Mouse (Mus musculus) MEL (cell line): Measurements from ENCODE around the gene 7530416G11Rik. TPM values are rescaled to one million over a fixed set of nuclear protein-coding genes. Genes with fewer than 3 reads are reported as not detected.

Experiments used
- DNase-seq: peaks from one replicate; pipeline ENCODE4 v3.0.0; 2011; ENCODE audit warnings: low read depth, low spot score
- H3K27ac ChIP-seq: 2 replicates; pipeline ENCODE4 v1.5.1; 2012; ENCODE audit warnings: low read depth, mild to moderate bottlenecking, control low read depth, low read length, moderate library complexity; ENCODE audit not compliant: control insufficient read depth
- H3K27me3 ChIP-seq, 2 experiments: fragments of 150-350 bp in 1 of 2; sonication (generic) in 1 of 2; 2 replicates each; pipeline ENCODE4 v1.6.1; 2012; ENCODE audit warnings: low read length in 2 of 2, mild to moderate bottlenecking in 2 of 2, improper control_type of control experiment in 1 of 2, moderate library complexity in 1 of 2; ENCODE audit not compliant: insufficient read depth in 2 of 2, control insufficient read depth in 1 of 2
- H3K36me3 ChIP-seq, 2 experiments: 2 replicates each; pipeline ENCODE4 v1.6.1; 2012 to 2014; ENCODE audit warnings: low read length in 2 of 2, improper control_type of control experiment in 1 of 2, inconsistent platforms in 1 of 2, mild to moderate bottlenecking in 1 of 2; ENCODE audit not compliant: insufficient read depth in 2 of 2, control insufficient read depth in 1 of 2
- H3K4me1 ChIP-seq, 2 experiments: fragments of 150-350 bp in 1 of 2; sonication (generic) in 1 of 2; 2 replicates each; pipeline ENCODE4 v1.6.1; 2012; ENCODE audit warnings: low read length in 2 of 2, improper control_type of control experiment in 1 of 2, mild to moderate bottlenecking in 1 of 2; ENCODE audit not compliant: insufficient read depth in 2 of 2, control insufficient read depth in 1 of 2
- H3K4me3 ChIP-seq, 2 experiments: fragments of 150-350 bp in 1 of 2; sonication (generic) in 1 of 2; 2 replicates each; pipeline ENCODE4 v1.5.1; 2012; ENCODE audit warnings: low read depth in 2 of 2, low read length in 2 of 2, mild to moderate bottlenecking in 2 of 2, moderate library complexity in 2 of 2, control low read depth in 1 of 2, improper control_type of control experiment in 1 of 2; ENCODE audit not compliant: control insufficient read depth in 1 of 2, insufficient read depth in 1 of 2
- H3K79me2 ChIP-seq: 2 replicates; pipeline ENCODE4 v1.6.1; 2012; ENCODE audit warnings: mild to moderate bottlenecking, low read length, moderate library complexity; ENCODE audit not compliant: control insufficient read depth, poor library complexity, insufficient read depth
- H3K9ac ChIP-seq: 2 replicates; pipeline ENCODE4 v1.6.1; 2012; ENCODE audit warnings: low read depth, mild to moderate bottlenecking, control low read depth, low read length, moderate library complexity; ENCODE audit not compliant: control insufficient read depth, poor library complexity, severe bottlenecking
- H3K9me3 ChIP-seq: fragments of 150-350 bp; sonication (generic); replicated peaks from 2 replicates; pipeline ENCODE4 v1.6.1; 2012; ENCODE audit warnings: mild to moderate bottlenecking, low read length, improper control_type of control experiment, moderate library complexity; ENCODE audit not compliant: insufficient read depth
- BHLHE40 ChIP-seq: IDR thresholded peaks from 2 replicates; pipeline ENCODE4 v1.6.1; 2012; ENCODE audit warnings: low read depth, mild to moderate bottlenecking, inconsistent platforms, low read length, improper control_type of control experiment, borderline replicate concordance
- CHD1 ChIP-seq: IDR thresholded peaks from 2 replicates; pipeline ENCODE4 v1.6.1; 2012; ENCODE audit warnings: low read depth, mild to moderate bottlenecking, inconsistent platforms, low read length, improper control_type of control experiment
- E2F4 ChIP-seq: IDR thresholded peaks from 2 replicates; pipeline ENCODE4 v1.6.1; 2011; ENCODE audit warnings: low read depth, low read length, improper control_type of control experiment, borderline replicate concordance
- ELF1 ChIP-seq: IDR thresholded peaks from 2 replicates; pipeline ENCODE4 v1.6.1; 2014; ENCODE audit warnings: low read depth, mild to moderate bottlenecking, inconsistent platforms, low read length, improper control_type of control experiment, moderate library complexity
- EP300 ChIP-seq, 2 experiments: IDR thresholded peaks; 2 replicates each; pipeline ENCODE4 v1.6.1; 2011; ENCODE audit warnings: improper control_type of control experiment in 2 of 2, low read length in 2 of 2, low read depth in 1 of 2, mild to moderate bottlenecking in 1 of 2
- ETS1 ChIP-seq: IDR thresholded peaks from 2 replicates; pipeline ENCODE4 v1.6.1; 2012; ENCODE audit warnings: low read depth, mild to moderate bottlenecking, inconsistent platforms, low read length, improper control_type of control experiment, moderate library complexity
- MAZ ChIP-seq: IDR thresholded peaks from 2 replicates; pipeline ENCODE4 v1.6.1; 2012; ENCODE audit warnings: low read depth, mild to moderate bottlenecking, inconsistent platforms, low read length, improper control_type of control experiment
- MEF2A ChIP-seq: IDR thresholded peaks from 2 replicates; pipeline ENCODE4 v1.6.1; 2014; ENCODE audit warnings: low read depth, mild to moderate bottlenecking, inconsistent platforms, low read length, improper control_type of control experiment; ENCODE audit not compliant: poor library complexity, insufficient replicate concordance, severe bottlenecking; ENCODE audit errors: extremely low read depth
- MXI1 ChIP-seq: IDR thresholded peaks from 2 replicates; pipeline ENCODE4 v1.6.1; 2011; ENCODE audit warnings: mild to moderate bottlenecking, low read depth, low read length, improper control_type of control experiment
- POLR2AphosphoS2 ChIP-seq: IDR thresholded peaks from 2 replicates; pipeline ENCODE4 v1.6.1; 2011; ENCODE audit warnings: low read length, improper control_type of control experiment
- POLR2AphosphoS5 ChIP-seq: IDR thresholded peaks from 2 replicates; pipeline ENCODE4 v1.6.1; 2012; ENCODE audit warnings: low read depth, borderline replicate concordance, mild to moderate bottlenecking, inconsistent platforms, low read length, moderate library complexity, mixed read lengths
- RAD21 ChIP-seq: IDR thresholded peaks from 2 replicates; pipeline ENCODE4 v1.6.1; 2011; ENCODE audit warnings: mild to moderate bottlenecking, low read depth, low read length, improper control_type of control experiment
- RCOR1 ChIP-seq: IDR thresholded peaks from 2 replicates; pipeline ENCODE4 v1.6.1; 2012; ENCODE audit warnings: low read depth, mild to moderate bottlenecking, inconsistent platforms, low read length, improper control_type of control experiment
- SIN3A ChIP-seq: IDR thresholded peaks from 2 replicates; pipeline ENCODE4 v1.6.1; 2012; ENCODE audit warnings: low read length, improper control_type of control experiment, inconsistent platforms
- TAL1 ChIP-seq: IDR thresholded peaks from 2 replicates; pipeline ENCODE4 v1.6.1; 2012; ENCODE audit warnings: mild to moderate bottlenecking, inconsistent platforms, low read length, moderate library complexity, mixed read lengths
- ZKSCAN1 ChIP-seq: IDR thresholded peaks from 2 replicates; pipeline ENCODE4 v1.6.1; 2012; ENCODE audit warnings: low read depth, mild to moderate bottlenecking, inconsistent platforms, low read length, improper control_type of control experiment, moderate library complexity
- ZMIZ1 ChIP-seq: IDR thresholded peaks from 2 replicates; pipeline ENCODE4 v1.6.1; 2012; ENCODE audit warnings: low read depth, mild to moderate bottlenecking, inconsistent platforms, low read length, improper control_type of control experiment, moderate library complexity
- polyA plus RNA-seq, 2 experiments: library from polyadenylated mRNA; stranded (reverse) in 1 of 2; unstranded in 1 of 2; fragments of >175 nt in 1 of 2; fragments of >200 nt in 1 of 2; gene quantifications; 2 replicates each; pipeline versions ENCODE4 v1.2.1 to v1.2.4; 2012; ENCODE audit warnings: low replicate concordance in 2 of 2, low read depth in 1 of 2; ENCODE audit not compliant: insufficient read length in 2 of 2, insufficient read depth in 1 of 2, missing spikeins in 1 of 2
- total RNA-seq: library from RNA; depleted of rRNA; stranded (reverse); fragments of 300-350 nt; gene quantifications from 2 replicates; pipeline ENCODE4 v1.2.3, GENCODE M21; 2012

Gene 7530416G11Rik
- total and polyA plus RNA-seq, 3 experiments, result not detected

- TF ChIP-seq POLR2AphosphoS5 (no peak), MXI1 (no peak)
- TF ChIP-seq, all 39 proteins: peak for 0
- H3K79me2 ChIP-seq, result no peaks in the 10 kb centered on the region
- H3K9me3 ChIP-seq, result no peaks in the 10 kb centered on the region
- H3K27ac ChIP-seq, result no peak overlapping the region
- H3K4me1 ChIP-seq, result no peaks in the 10 kb centered on the region
- H3K27me3 ChIP-seq, result no peaks in the 10 kb centered on the region
- H3K36me3 ChIP-seq, result no peaks in the 10 kb centered on the region
- no peak overlapping the region for H3K4me3 ChIP-seq
- no peak overlapping the region for H3K9ac ChIP-seq
- DNase-seq, result no peak
These were observed 34.1 kb upstream of the 7530416G11Rik start for GRCm38 (mm10) chr15:85537151-85537550.

DNA sequence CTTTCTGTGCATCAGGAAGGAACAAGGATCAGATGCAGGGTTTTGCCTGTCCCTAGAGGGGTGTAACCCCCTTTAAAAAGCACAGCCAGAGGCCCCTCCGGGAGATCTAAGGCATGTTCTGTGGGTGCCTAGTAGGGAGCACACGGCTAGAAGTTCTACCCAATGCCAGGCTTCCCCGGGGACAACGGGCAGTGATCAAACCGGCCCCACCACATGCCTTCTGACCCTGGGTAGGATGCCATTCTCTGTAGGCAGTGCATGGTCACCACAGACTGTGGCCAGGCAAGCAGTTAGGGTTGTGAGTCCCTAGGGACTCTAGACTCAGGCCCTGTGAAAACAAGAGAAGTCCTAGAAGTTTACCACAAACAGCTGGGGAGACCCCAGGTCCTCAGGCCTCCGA, 31.6 kb upstream of the 7530416G11Rik start:
- no peaks in the 10 kb centered on the region for H3K9me3 ChIP-seq
- no peak for TF ChIP-seq RCOR1
- TF ChIP-seq ETS1, result no peak
- no peak for TF ChIP-seq ZMIZ1
- no peak for TF ChIP-seq SIN3A
- no peak for TF ChIP-seq E2F4
- TF ChIP-seq RAD21, result no peak
- TF ChIP-seq EP300 (IDR thresholded peaks at IDR 0.05; ENCODE audit: low read depth in 1 of 2, low read length in 2 of 2), result no peak
- TF ChIP-seq POLR2AphosphoS2, result no peak
- TF ChIP-seq MXI1, result no peak
- no peak for TF ChIP-seq TAL1
- no peak for TF ChIP-seq ZKSCAN1
- TF ChIP-seq CHD1, result no peak
- no peak for TF ChIP-seq ELF1
- TF ChIP-seq MAZ, result no peak
- TF ChIP-seq BHLHE40, result no peak
- TF ChIP-seq MEF2A, result no peak
- TF ChIP-seq, all 39 proteins: peak for 0
- Histone ChIP-seq H3K36me3 (no peaks in the 10 kb centered on the region), H3K4me3 (no peak overlapping the region), H3K9ac (no peak overlapping the region), H3K4me1 (no peaks in the 10 kb centered on the region), H3K27me3 (no peaks in the 10 kb centered on the region), H3K79me2 (no peaks in the 10 kb centered on the region), H3K27ac (no peak overlapping the region)
- no peak for DNase-seq
